Mouse (Mus musculus) embryonic facial prominence, embryonic 12.5 days (tissue): Measurements from ENCODE around the gene Aldh3a2. TPM values are rescaled to one million over a fixed set of nuclear protein-coding genes. Genes with fewer than 3 reads are reported as not detected.

Source experiments
- ATAC-seq: fragments of 200-750 bp; cut with Nextera tagmentation; 2 replicates; pipeline ENCODE4 v1.8.0; 2017; ENCODE audit not compliant: insufficient number of reproducible peaks, insufficient read depth, low FRiP score, low TSS enrichment
- H3K27ac ChIP-seq: fragments of 300-500 bp; sonication (generic); 2 replicates; pipeline ENCODE4 v1.5.1; 2016; ENCODE audit warnings: mild to moderate bottlenecking
- H3K27me3 ChIP-seq: fragments of 300-500 bp; sonication (generic); 2 replicates; pipeline ENCODE4 v1.6.1; 2016; ENCODE audit warnings: mild to moderate bottlenecking, moderate library complexity
- H3K36me3 ChIP-seq: fragments of 300-500 bp; sonication (generic); 2 replicates; pipeline ENCODE4 v1.6.1; 2016; ENCODE audit warnings: mild to moderate bottlenecking
- H3K4me1 ChIP-seq: fragments of 300-500 bp; sonication (generic); 2 replicates; pipeline ENCODE4 v1.6.1; 2016
- H3K4me2 ChIP-seq: fragments of 300-500 bp; sonication (generic); replicated peaks from 2 replicates; pipeline ENCODE4 v1.6.1; 2016; ENCODE audit warnings: mild to moderate bottlenecking, moderate library complexity
- H3K4me3 ChIP-seq: fragments of 300-500 bp; sonication (generic); 2 replicates; pipeline ENCODE4 v1.5.1; 2016; ENCODE audit warnings: mild to moderate bottlenecking
- H3K9ac ChIP-seq: fragments of 300-500 bp; sonication (generic); 2 replicates; pipeline ENCODE4 v1.6.1; 2016; ENCODE audit warnings: mild to moderate bottlenecking, moderate library complexity
- H3K9me3 ChIP-seq: fragments of 300-500 bp; sonication (generic); 2 replicates; pipeline ENCODE4 v1.6.1; 2016; ENCODE audit warnings: mild to moderate bottlenecking, moderate library complexity
- WGBS: fragments of 180-500 bp; shearing (Covaris S2); methylation state at CpG from one replicate; pipeline ENCODE4 v1.1.7; 2016; 5-methylcytosine and 5-hydroxymethylcytosine counted together
- polyA plus RNA-seq: library from polyadenylated mRNA; unstranded; fragments of >200 nt; fragmentation: Nextera tagmentation; extraction: Ambion mirVana; gene quantifications from 2 replicates; pipeline ENCODE4 v1.2.1, GENCODE M21; 2016

Aldh3a2 gene
- polyA plus RNA-seq, 1 experiment from 2014 or later, result 23.8 TPM

- Histone ChIP-seq H3K4me3 (no peak overlapping the region), H3K36me3 (no peaks in the 10 kb centered on the region), H3K9ac (no peak overlapping the region), H3K27me3 (no peaks in the 10 kb centered on the region), H3K9me3 (no peaks in the 10 kb centered on the region), H3K4me2 (no peak overlapping the region), H3K4me1 (no peaks in the 10 kb centered on the region; the same call in 1 of the 2 replicates), H3K27ac (no peak overlapping the region)
- no peak for ATAC-seq
- WGBS, result 62% methylated on average over 3 of the region's 3 CpGs
These were observed 38.9 kb downstream of the Aldh3a2 start for GRCm38 (mm10) chr11:61228406-61228805.

DNA sequence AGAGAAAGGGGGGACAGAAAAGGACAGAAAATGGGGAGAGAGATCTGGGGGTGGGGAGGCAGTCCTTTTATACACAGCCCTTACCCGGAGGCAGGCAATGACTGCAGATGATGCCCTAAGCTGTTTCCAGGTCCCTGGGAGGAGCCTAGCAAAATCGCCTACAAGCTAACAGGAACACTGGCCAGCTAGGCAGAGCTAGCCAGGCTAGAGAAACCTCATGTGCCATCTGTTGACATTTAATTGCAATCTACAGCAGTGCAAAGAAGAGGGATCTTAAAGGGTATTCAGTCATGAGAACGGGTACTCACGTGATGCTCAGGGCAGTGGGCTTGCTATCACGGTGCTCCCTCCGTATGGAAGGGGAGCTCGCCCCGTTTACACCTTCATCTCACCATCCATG is 39.4 kb downstream of the Aldh3a2 start:
- no peaks in the 10 kb centered on the region; the same call in 1 of the 2 replicates for H3K4me1 ChIP-seq
- H3K27me3 ChIP-seq, result no peaks in the 10 kb centered on the region
- H3K27ac ChIP-seq, result no peak overlapping the region
- no peak overlapping the region for H3K9ac ChIP-seq
- H3K36me3 ChIP-seq, result no peaks in the 10 kb centered on the region
- no peak for ATAC-seq
- H3K4me2 ChIP-seq, result no peak overlapping the region
- 80% methylated on average over 8 of the region's 8 CpGs for WGBS
- H3K9me3 ChIP-seq, result no peaks in the 10 kb centered on the region
- H3K4me3 ChIP-seq, result no peak overlapping the region

DNA sequence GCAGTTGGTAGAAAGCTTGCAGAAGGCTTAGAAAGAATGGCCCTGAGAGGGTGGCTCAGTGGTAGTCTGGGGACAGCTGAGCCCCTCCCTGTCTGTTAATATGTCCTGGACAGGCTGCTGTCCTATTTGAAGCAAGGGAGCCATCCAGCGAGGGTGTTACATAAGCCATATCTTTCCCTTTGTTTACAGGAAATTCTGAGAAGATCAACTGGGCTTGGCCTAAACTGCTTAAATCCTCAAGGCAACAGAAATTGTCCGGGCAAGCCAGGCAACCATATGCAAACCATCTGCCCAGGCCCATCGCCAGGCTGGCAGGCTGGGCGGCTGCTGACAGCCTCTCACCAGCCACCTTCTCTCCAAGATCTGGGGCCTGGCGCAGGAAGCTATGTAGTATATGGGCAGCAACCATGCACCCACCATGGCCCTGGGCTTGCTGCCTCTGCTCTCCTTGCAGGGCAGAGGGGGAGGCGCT is 41.3 kb downstream of the Aldh3a2 start:
- Histone ChIP-seq H3K27ac (no peak overlapping the region), H3K27me3 (no peaks in the 10 kb centered on the region), H3K4me2 (no peak overlapping the region), H3K9me3 (no peaks in the 10 kb centered on the region), H3K4me3 (no peak overlapping the region), H3K4me1 (no peaks in the 10 kb centered on the region), H3K9ac (no peak overlapping the region), H3K36me3 (no peaks in the 10 kb centered on the region)
- ATAC-seq, result no peak
- WGBS, result 77% methylated on average over 6 of the region's 6 CpGs

GRCm38 (mm10) chr11:61225511-61225910 is 41.8 kb downstream of the Aldh3a2 start:
- WGBS, result 71% methylated on average over 4 of the region's 4 CpGs
- H3K4me3 ChIP-seq, result no peak overlapping the region
- no peak overlapping the region for H3K4me2 ChIP-seq
- H3K9me3 ChIP-seq, result no peaks in the 10 kb centered on the region
- H3K27ac ChIP-seq, result no peak overlapping the region
- no peak overlapping the region for H3K9ac ChIP-seq
- ATAC-seq, result no peak
- no peaks in the 10 kb centered on the region for H3K4me1 ChIP-seq
- H3K36me3 ChIP-seq, result no peaks in the 10 kb centered on the region
- no peaks in the 10 kb centered on the region for H3K27me3 ChIP-seq

DNA sequence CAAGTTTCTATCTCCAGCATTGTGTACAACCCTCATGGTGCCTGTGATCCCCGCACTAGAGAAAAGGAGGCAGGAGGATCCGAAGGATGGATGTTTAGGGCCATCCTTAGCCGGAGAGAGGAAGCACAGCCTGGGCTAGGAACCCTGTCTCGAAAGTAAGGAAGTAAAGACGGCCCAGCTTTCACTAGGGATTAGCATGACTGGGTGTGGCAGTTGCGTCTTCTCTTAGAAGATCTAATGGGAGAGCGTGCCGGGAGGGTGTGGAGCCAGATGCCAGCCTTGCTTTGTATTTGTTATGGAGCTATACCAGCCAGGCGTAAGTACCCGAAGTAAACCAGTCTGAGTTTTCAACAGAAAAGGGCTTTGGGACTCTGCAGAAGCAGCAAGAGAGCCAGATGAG is 42.4 kb downstream of the Aldh3a2 start:
- H3K9me3 ChIP-seq, result no peaks in the 10 kb centered on the region
- H3K4me2 ChIP-seq, result no peak overlapping the region
- no peaks in the 10 kb centered on the region for H3K4me1 ChIP-seq
- no peak overlapping the region for H3K27ac ChIP-seq
- H3K9ac ChIP-seq, result no peak overlapping the region
- 88% methylated on average over 10 of the region's 10 CpGs for WGBS
- no peaks in the 10 kb centered on the region for H3K27me3 ChIP-seq
- ATAC-seq, result no peak
- H3K36me3 ChIP-seq, result no peaks in the 10 kb centered on the region
- H3K4me3 ChIP-seq, result no peak overlapping the region

DNA sequence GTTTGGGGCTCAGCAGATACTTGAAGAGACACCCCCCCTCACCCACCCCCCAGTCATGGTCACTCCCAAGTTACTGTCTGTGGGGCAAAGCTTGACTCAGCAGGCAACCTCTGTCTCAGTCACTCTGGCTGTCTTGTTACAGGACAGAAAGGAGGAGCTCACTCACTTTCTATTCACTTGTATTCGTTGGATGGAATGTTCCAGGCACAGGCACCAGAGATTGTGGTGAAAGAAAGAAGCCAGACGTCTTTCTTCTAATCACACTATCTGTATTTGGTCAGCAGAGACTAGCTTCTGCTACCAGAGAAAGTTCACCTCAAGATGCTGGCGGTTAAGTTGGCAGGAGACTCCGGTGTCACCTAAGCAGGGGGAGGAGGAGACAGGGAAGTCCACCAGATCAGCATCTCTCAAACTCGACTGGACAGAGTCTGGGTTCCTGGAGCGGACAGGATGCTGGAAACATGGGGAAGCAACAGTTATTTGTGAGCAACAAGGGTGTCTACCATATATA is 43.0 kb downstream of the Aldh3a2 start:
- Histone ChIP-seq H3K4me2 (no peak overlapping the region), H3K27ac (no peak overlapping the region), H3K9me3 (no peaks in the 10 kb centered on the region), H3K9ac (no peak overlapping the region), H3K4me1 (no peaks in the 10 kb centered on the region), H3K4me3 (no peak overlapping the region), H3K36me3 (no peaks in the 10 kb centered on the region), H3K27me3 (no peaks in the 10 kb centered on the region)
- no peak for ATAC-seq
- 74% methylated on average over 6 of the region's 6 CpGs for WGBS

DNA sequence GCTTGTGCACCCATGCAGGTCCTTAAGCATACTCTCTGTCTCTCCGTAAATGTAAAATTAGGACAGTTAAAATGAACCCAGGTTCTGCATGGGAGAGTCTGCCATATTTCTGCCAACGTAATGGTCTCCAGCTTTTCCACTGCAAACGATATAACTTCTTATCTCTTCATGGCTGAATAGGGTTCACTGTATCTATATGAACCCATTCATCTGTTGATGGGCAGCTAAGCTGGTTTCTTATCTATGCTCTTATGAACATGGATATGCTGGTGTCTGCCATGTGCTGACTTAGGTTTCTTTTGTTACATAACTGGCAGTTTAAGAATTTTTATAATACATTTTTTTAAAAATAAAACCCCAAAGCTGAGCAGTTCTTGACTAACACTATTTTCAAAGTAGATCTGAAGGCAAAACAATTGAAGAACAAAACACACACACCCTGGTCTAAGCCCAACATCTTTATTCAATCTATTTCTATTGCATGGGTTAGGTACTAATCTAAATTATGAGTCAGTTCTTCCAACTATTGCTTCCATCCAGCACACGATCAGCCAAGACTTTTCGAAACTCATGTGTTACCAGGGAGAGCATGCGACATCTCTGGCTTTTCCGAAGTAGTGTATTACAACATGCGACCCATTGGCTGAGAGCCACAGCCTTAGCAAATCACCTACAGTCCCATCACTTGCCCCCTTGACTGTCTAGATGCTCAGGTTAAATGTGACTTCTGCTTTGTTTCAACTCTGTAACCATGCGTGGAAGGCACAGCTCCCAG is 44.1 kb downstream of the Aldh3a2 start:
- H3K27ac ChIP-seq, result no peak overlapping the region
- no peak overlapping the region for H3K4me2 ChIP-seq
- no peak overlapping the region for H3K9ac ChIP-seq
- WGBS, result 89% methylated on average over 9 of the region's 9 CpGs
- H3K4me3 ChIP-seq, result no peak overlapping the region
- H3K4me1 ChIP-seq, result no peaks in the 10 kb centered on the region
- no peaks in the 10 kb centered on the region for H3K9me3 ChIP-seq
- no peaks in the 10 kb centered on the region for H3K27me3 ChIP-seq
- no peaks in the 10 kb centered on the region for H3K36me3 ChIP-seq
- ATAC-seq, result no peak

- H3K36me3 ChIP-seq, result no peaks in the 10 kb centered on the region
- no peaks in the 10 kb centered on the region for H3K4me1 ChIP-seq
- H3K4me2 ChIP-seq, result no peak overlapping the region
- H3K27me3 ChIP-seq, result no peaks in the 10 kb centered on the region
- H3K9me3 ChIP-seq, result no peaks in the 10 kb centered on the region
- 42% methylated on average over 1 of the region's 1 CpGs for WGBS
- no peak for ATAC-seq
- no peak overlapping the region for H3K4me3 ChIP-seq
- no peak overlapping the region for H3K9ac ChIP-seq
- no peak overlapping the region for H3K27ac ChIP-seq
These were observed 45.3 kb downstream of the Aldh3a2 start for GRCm38 (mm10) chr11:61222007-61222406.

GRCm38 (mm10) chr11:61220156-61220881 is 46.9 kb downstream of the Aldh3a2 start:
- H3K4me3 ChIP-seq, result no peak overlapping the region
- no peak overlapping the region for H3K9ac ChIP-seq
- no peaks in the 10 kb centered on the region for H3K36me3 ChIP-seq
- no peaks in the 10 kb centered on the region for H3K9me3 ChIP-seq
- WGBS, result 74% methylated on average over 9 of the region's 9 CpGs
- H3K4me1 ChIP-seq, result no peaks in the 10 kb centered on the region
- ATAC-seq, result no peak
- H3K27ac ChIP-seq, result no peak overlapping the region
- no peak overlapping the region for H3K4me2 ChIP-seq
- no peaks in the 10 kb centered on the region for H3K27me3 ChIP-seq

GRCm38 (mm10) chr11:61215936-61216335 is 51.3 kb downstream of the Aldh3a2 start:
- ATAC-seq, result no peak
- Histone ChIP-seq H3K27me3 (peaks cover 22% of the 10 kb centered on the region), H3K27ac (no peak overlapping the region), H3K9ac (no peak overlapping the region), H3K36me3 (no peaks in the 10 kb centered on the region), H3K4me3 (no peak overlapping the region), H3K4me2 (no peak overlapping the region), H3K4me1 (no peaks in the 10 kb centered on the region), H3K9me3 (no peaks in the 10 kb centered on the region)
- WGBS, result 88% methylated on average over 3 of the region's 3 CpGs

DNA sequence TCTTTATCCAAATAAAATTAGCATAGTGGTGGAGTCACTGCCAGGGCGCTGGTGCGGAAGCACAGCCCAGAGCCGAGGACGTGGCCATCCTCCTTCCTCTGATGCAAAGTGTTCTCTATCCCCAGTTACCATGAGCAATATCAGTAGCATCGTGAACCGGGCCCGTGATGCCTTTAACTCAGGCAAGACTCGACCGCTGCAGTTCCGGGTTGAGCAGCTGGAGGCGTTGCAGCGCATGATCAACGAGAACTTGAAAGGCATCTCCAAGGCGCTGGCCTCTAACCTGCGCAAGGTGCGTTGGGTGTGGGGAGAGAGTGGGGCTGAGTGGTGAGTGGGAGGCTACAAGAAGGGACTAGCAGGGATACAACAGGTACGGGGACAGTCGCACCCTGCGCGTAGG is 55.2 kb downstream of the Aldh3a2 start:
- Histone ChIP-seq H3K9me3 (no peaks in the 10 kb centered on the region), H3K9ac (no peak overlapping the region), H3K36me3 (no peaks in the 10 kb centered on the region), H3K4me3 (no peak overlapping the region), H3K27ac (no peak overlapping the region), H3K4me2 (no peak overlapping the region), H3K27me3 (peaks cover 24% of the 10 kb centered on the region), H3K4me1 (0 out of 2 replicates have a peak, but pooled peaks cover 10% of the 10 kb centered on the region)
- no peak for ATAC-seq
- WGBS, result 40% methylated on average over 20 of the region's 20 CpGs

DNA sequence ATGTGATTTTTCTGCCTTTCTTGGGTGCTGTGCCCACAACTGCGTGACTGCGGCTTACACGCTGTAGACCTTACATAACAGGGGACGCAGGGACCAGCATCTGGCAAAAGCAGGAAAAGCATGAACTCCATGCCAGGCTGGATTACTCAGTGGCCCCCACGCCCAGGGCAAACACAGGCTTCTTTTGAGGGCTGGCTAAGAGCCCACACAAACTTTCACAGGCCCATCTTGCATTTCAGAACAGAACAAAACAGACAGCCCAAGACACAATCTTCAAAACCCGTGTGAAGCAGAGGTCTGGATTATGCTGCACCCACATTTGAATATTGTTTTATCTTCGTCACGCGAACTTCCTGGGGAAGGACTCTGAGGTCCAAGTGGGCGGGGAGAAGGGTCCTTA is 58.9 kb downstream of the Aldh3a2 start:
- 81% methylated on average over 10 of the region's 10 CpGs for WGBS
- 0 out of 2 replicates have a peak, but pooled peaks cover 10% of the 10 kb centered on the region for H3K4me1 ChIP-seq
- H3K4me2 ChIP-seq, result no peak overlapping the region
- no peaks in the 10 kb centered on the region for H3K9me3 ChIP-seq
- no peaks in the 10 kb centered on the region for H3K36me3 ChIP-seq
- ATAC-seq, result no peak
- peaks cover 24% of the 10 kb centered on the region for H3K27me3 ChIP-seq
- no peak overlapping the region for H3K4me3 ChIP-seq
- H3K9ac ChIP-seq, result no peak overlapping the region
- no peak overlapping the region; the same call in 1 of the 2 replicates for H3K27ac ChIP-seq
